Mouse (Mus musculus): ENCODE measurements around the gene Fitm2.

- TF ChIP-seq CTCF (IDR thresholded peaks at IDR 0.05; ENCODE audit: low read depth) (no peak), EP300 (IDR thresholded peaks at IDR 0.05; ENCODE audit: low read depth) (no peak)
Measured at GRCm38 (mm10) chr2:163424597-163424996, 47.8 kb downstream of the Fitm2 start, which contains the start of gene Oser1.
